Mouse (Mus musculus) stomach, postnatal 0 days (tissue): ENCODE results near the gene Pced1a. TPM values are rescaled to one million over a fixed set of nuclear protein-coding genes. Genes with fewer than 3 reads are reported as not detected.

Source experiments
- ATAC-seq: fragments of 200-750 bp; cut with Nextera tagmentation; 2 replicates; pipeline ENCODE4 v1.8.0; 2017; ENCODE audit not compliant: low FRiP score, low TSS enrichment
- DNase-seq: peaks from one replicate; pipeline ENCODE4 v3.0.0-alpha.2; 2016; ENCODE audit warnings: low spot score
- H3K27ac ChIP-seq: fragments of 300-500 bp; sonication (generic); replicated peaks from 2 replicates; pipeline ENCODE4 v1.5.1; 2014; ENCODE audit warnings: mild to moderate bottlenecking, control low read depth
- H3K27me3 ChIP-seq: fragments of 300-500 bp; sonication (generic); 2 replicates; pipeline ENCODE4 v1.6.1; 2014; ENCODE audit warnings: low read length; ENCODE audit not compliant: control insufficient read depth, insufficient read depth
- H3K36me3 ChIP-seq: fragments of 300-500 bp; sonication (generic); 2 replicates; pipeline ENCODE4 v1.6.1; 2014; ENCODE audit warnings: low read length, mixed read lengths; ENCODE audit not compliant: control insufficient read depth, insufficient read depth
- H3K4me1 ChIP-seq: fragments of 300-500 bp; sonication (generic); replicated peaks from 2 replicates; pipeline ENCODE4 v1.6.1; 2014; ENCODE audit warnings: antibody characterized with exemption; ENCODE audit not compliant: control insufficient read depth, insufficient read depth
- H3K4me2 ChIP-seq: fragments of 300-500 bp; sonication (generic); replicated peaks from 2 replicates; pipeline ENCODE4 v1.6.1; 2014; ENCODE audit warnings: low read depth, mild to moderate bottlenecking, control low read depth, moderate library complexity
- H3K4me3 ChIP-seq: fragments of 300-500 bp; sonication (generic); 2 replicates; pipeline ENCODE4 v1.5.1; 2014; ENCODE audit warnings: low read depth, low read length, control low read depth
- H3K9ac ChIP-seq: fragments of 300-500 bp; sonication (generic); 2 replicates; pipeline ENCODE4 v1.6.1; 2014; ENCODE audit warnings: mild to moderate bottlenecking, low read length, control low read depth, mixed read lengths
- H3K9me3 ChIP-seq: fragments of 300-500 bp; sonication (generic); 2 replicates; pipeline ENCODE4 v1.6.1; 2016; ENCODE audit warnings: low read length; ENCODE audit not compliant: control insufficient read depth
- CTCF ChIP-seq: IDR thresholded peaks from 2 replicates; pipeline ENCODE4 v1.5.1; 2016; ENCODE audit warnings: antibody characterized with exemption, low read depth, mild to moderate bottlenecking, moderate library complexity
- EP300 ChIP-seq: optimal IDR thresholded peaks from 2 replicates; pipeline ENCODE3; 2016; ENCODE audit warnings: antibody characterized with exemption
- WGBS: fragments of 180-500 bp; shearing (Covaris S2); extraction: QIAGEN DNeasy Blood & Tissue Kit; methylation state at CpG from one replicate; pipeline ENCODE4 v1.1.7; 2014; 5-methylcytosine and 5-hydroxymethylcytosine counted together
- polyA plus RNA-seq: library from polyadenylated mRNA; unstranded; fragments of >200 nt; fragmentation: Nextera tagmentation; extraction: Ambion mirVana; gene quantifications from 2 replicates; pipeline ENCODE4 v1.2.1, GENCODE M21; 2015

Pced1a gene
- polyA plus RNA-seq, 1 experiment from 2014 or later: 4.4 TPM

GRCm38 (mm10) chr2:130451727-130452090 lies 27.2 kb upstream of the Pced1a start:
- Histone ChIP-seq H3K4me2 (peak overlapping the region; percentile 84), H3K9me3 (no peaks in the 10 kb centered on the region), H3K4me3 (peak overlapping the region; percentile 70; the same call in 1 of the 2 replicates), H3K27ac (no peak overlapping the region), H3K9ac (peak overlapping the region; percentile 81; the same call in 1 of the 2 replicates), H3K36me3 (no peaks in the 10 kb centered on the region), H3K4me1 (peaks cover 6% of the 10 kb centered on the region; the same call in 1 of the 2 replicates), H3K27me3 (no peaks in the 10 kb centered on the region)
- ATAC-seq (no peak), DNase-seq (no peak)
- 52% methylated on average over 3 of the region's 3 CpGs for WGBS
- TF ChIP-seq EP300: no peak
- TF ChIP-seq CTCF: no peak

GRCm38 (mm10) chr2:130451086-130451726 lies 26.7 kb upstream of the Pced1a start:
- Histone ChIP-seq H3K4me3 (peak overlapping the region; percentile 70), H3K27me3 (no peaks in the 10 kb centered on the region), H3K36me3 (no peaks in the 10 kb centered on the region), H3K9me3 (no peaks in the 10 kb centered on the region), H3K4me2 (peak overlapping the region; percentile 84), H3K27ac (no peak overlapping the region), H3K4me1 (peaks cover 6% of the 10 kb centered on the region; the same call in 1 of the 2 replicates), H3K9ac (peak overlapping the region; percentile 81)
- WGBS: 52% methylated on average over 14 of the region's 14 CpGs
- ATAC-seq (no peak), DNase-seq (no peak)
- TF ChIP-seq CTCF (no peak), EP300 (no peak)

GRCm38 (mm10) chr2:130450434-130450796 lies 25.9 kb upstream of the Pced1a start:
- 0% methylated on average over 41 of the region's 47 CpGs for WGBS
- H3K9ac ChIP-seq: peak overlapping the region; percentile 81
- DNase-seq (peak; percentile 81), ATAC-seq (peak; percentile 90)
- peak overlapping the region; percentile 87 for H3K27ac ChIP-seq
- no peaks in the 10 kb centered on the region for H3K9me3 ChIP-seq
- H3K4me3 ChIP-seq: peak overlapping the region; percentile 70
- H3K4me2 ChIP-seq: peak overlapping the region; percentile 84
- TF ChIP-seq CTCF: no peak
- no peaks in the 10 kb centered on the region for H3K27me3 ChIP-seq
- H3K36me3 ChIP-seq: no peaks in the 10 kb centered on the region
- peaks cover 6% of the 10 kb centered on the region; the same call in 1 of the 2 replicates for H3K4me1 ChIP-seq

GRCm38 (mm10) chr2:130449794-130450433 lies 25.4 kb upstream of the Pced1a start, which contains the start of gene Ptpra:
Ptpra (plus strand) TSS chr2:130450278.
- Histone ChIP-seq H3K36me3 (no peaks in the 10 kb centered on the region), H3K9me3 (no peaks in the 10 kb centered on the region), H3K4me1 (peaks cover 6% of the 10 kb centered on the region; the same call in 1 of the 2 replicates), H3K27ac (peak within 1 kb of the TSS; percentile 87), H3K4me2 (peak within 1 kb of the TSS; percentile 84), H3K4me3 (peak within 1 kb of the TSS; percentile 70), H3K27me3 (no peaks in the 10 kb centered on the region), H3K9ac (peak within 1 kb of the TSS; percentile 81)
- DNase-seq (peak; percentile 91), ATAC-seq (peak; percentile 96)
- TF ChIP-seq CTCF (no peak), EP300 (no peak)
- under 1% methylated on average over 39 of the region's 50 CpGs for WGBS

- Histone ChIP-seq H3K9ac (peak overlapping the region; percentile 81), H3K36me3 (no peaks in the 10 kb centered on the region), H3K9me3 (no peaks in the 10 kb centered on the region), H3K4me1 (peaks cover 6% of the 10 kb centered on the region; the same call in 1 of the 2 replicates), H3K4me3 (peak overlapping the region; percentile 70), H3K4me2 (peak overlapping the region; percentile 84), H3K27me3 (no peaks in the 10 kb centered on the region), H3K27ac (0 out of 2 replicates have a peak overlapping the region, but pooled peaks have one; percentile 87)
- no peak for TF ChIP-seq EP300
- no peak for TF ChIP-seq CTCF
- 8% methylated on average over 17 of the region's 17 CpGs for WGBS
- DNase-seq: no peak
- ATAC-seq: 0 out of 2 replicates have a peak, but pooled peaks have one; percentile 2
Measured at GRCm38 (mm10) chr2:130449021-130449793, 24.7 kb upstream of the Pced1a start.
